Mouse (Mus musculus): Measurements from ENCODE around the gene Faap20. TPM values are rescaled to one million over a fixed set of nuclear protein-coding genes. Genes with fewer than 3 reads are reported as not detected.

The Faap20 gene
- polyA plus RNA-seq, 1 experiment from 2014 or later, result 98.6 TPM

GRCm38 (mm10) chr4:155222552-155222840, 27.1 kb upstream of the Faap20 start, which contains the start of gene Ski:
Gene Ski (minus strand): TSS chr4:155222592.
- 2% methylated on average over 9 of the region's 63 CpGs for WGBS
- Histone ChIP-seq H3K9ac (peak within 1 kb of the TSS; percentile 99), H3K4me3 (peak within 1 kb of the TSS; percentile 96), H3K27ac (peak within 1 kb of the TSS; percentile 92), H3K4me2 (replicated peaks) (peak within 1 kb of the TSS; percentile 100), H3K36me3 (no peaks in the 10 kb centered on the region), H3K9me3 (replicated peaks) (no peaks in the 10 kb centered on the region), H3K27me3 (0 out of 2 replicates have a peak, but pooled peaks cover 3% of the 10 kb centered on the region), H3K4me1 (peaks cover 42% of the 10 kb centered on the region)
- ATAC-seq (ENCODE audit: low FRiP score), result no peak

GRCm38 (mm10) chr4:155222841-155223593, 26.6 kb upstream of the Faap20 start:
- peak; percentile 99 for ATAC-seq (ENCODE audit: low FRiP score)
- Histone ChIP-seq H3K4me1 (peaks cover 37% of the 10 kb centered on the region), H3K9me3 (replicated peaks) (no peaks in the 10 kb centered on the region), H3K27ac (peak overlapping the region; percentile 92), H3K27me3 (0 out of 2 replicates have a peak, but pooled peaks cover 3% of the 10 kb centered on the region), H3K9ac (peak overlapping the region; percentile 73), H3K4me3 (peak overlapping the region; percentile 96), H3K36me3 (no peaks in the 10 kb centered on the region), H3K4me2 (replicated peaks) (peak overlapping the region; percentile 63)
- WGBS, result under 1% methylated on average over 77 of the region's 116 CpGs

GRCm38 (mm10) chr4:155223594-155224528, 25.7 kb upstream of the Faap20 start:
- H3K27ac ChIP-seq, result peak overlapping the region; percentile 92
- peak overlapping the region; percentile 63 for H3K4me2 ChIP-seq (replicated peaks)
- peak overlapping the region; percentile 96 for H3K4me3 ChIP-seq
- H3K4me1 ChIP-seq, result peaks cover 28% of the 10 kb centered on the region
- H3K27me3 ChIP-seq, result 0 out of 2 replicates have a peak, but pooled peaks cover 3% of the 10 kb centered on the region
- H3K9ac ChIP-seq, result peak overlapping the region; percentile 73
- no peak for ATAC-seq (ENCODE audit: low FRiP score)
- no peaks in the 10 kb centered on the region for H3K36me3 ChIP-seq
- 34% methylated on average over 20 of the region's 20 CpGs for WGBS
- no peaks in the 10 kb centered on the region for H3K9me3 ChIP-seq (replicated peaks)

GRCm38 (mm10) chr4:155225918-155226317, 23.7 kb upstream of the Faap20 start:
- Histone ChIP-seq H3K27me3 (0 out of 2 replicates have a peak, but pooled peaks cover 3% of the 10 kb centered on the region), H3K4me1 (peaks cover 9% of the 10 kb centered on the region), H3K36me3 (no peaks in the 10 kb centered on the region), H3K4me2 (replicated peaks) (no peak overlapping the region), H3K9me3 (replicated peaks) (no peaks in the 10 kb centered on the region), H3K27ac (no peak overlapping the region), H3K4me3 (no peak overlapping the region), H3K9ac (0 out of 2 replicates have a peak overlapping the region, but pooled peaks have one; percentile 13)
- WGBS, result 72% methylated on average over 5 of the region's 5 CpGs
- no peak for ATAC-seq (ENCODE audit: low FRiP score)

GRCm38 (mm10) chr4:155227986-155228385, 21.6 kb upstream of the Faap20 start:
- Histone ChIP-seq H3K4me3 (no peak overlapping the region), H3K9me3 (replicated peaks) (no peaks in the 10 kb centered on the region), H3K27me3 (0 out of 2 replicates have a peak, but pooled peaks cover 3% of the 10 kb centered on the region), H3K27ac (no peak overlapping the region), H3K4me2 (replicated peaks) (no peak overlapping the region), H3K9ac (no peak overlapping the region), H3K36me3 (no peaks in the 10 kb centered on the region), H3K4me1 (0 out of 2 replicates have a peak, but pooled peaks cover 3% of the 10 kb centered on the region)
- ATAC-seq (ENCODE audit: low FRiP score), result no peak
- WGBS, result 90% methylated on average over 4 of the region's 4 CpGs

- Histone ChIP-seq H3K4me1 (peaks cover 6% of the 10 kb centered on the region), H3K9me3 (replicated peaks) (no peaks in the 10 kb centered on the region), H3K27me3 (0 out of 2 replicates have a peak, but pooled peaks cover 3% of the 10 kb centered on the region), H3K4me3 (no peak overlapping the region), H3K36me3 (no peaks in the 10 kb centered on the region), H3K27ac (no peak overlapping the region), H3K9ac (no peak overlapping the region), H3K4me2 (replicated peaks) (no peak overlapping the region)
- WGBS, result 80% methylated on average over 5 of the region's 5 CpGs
- ATAC-seq (ENCODE audit: low FRiP score), result no peak
Observed at GRCm38 (mm10) chr4:155228461-155228860, 21.1 kb upstream of the Faap20 start.

GRCm38 (mm10) chr4:155233878-155234277, 15.7 kb upstream of the Faap20 start:
- H3K9ac ChIP-seq, result peak overlapping the region; percentile 48
- no peak overlapping the region for H3K4me3 ChIP-seq
- no peaks in the 10 kb centered on the region for H3K9me3 ChIP-seq (replicated peaks)
- H3K27ac ChIP-seq, result peak overlapping the region; percentile 93
- H3K27me3 ChIP-seq, result no peaks in the 10 kb centered on the region
- peaks cover 34% of the 10 kb centered on the region for H3K4me1 ChIP-seq
- no peak overlapping the region for H3K4me2 ChIP-seq (replicated peaks)
- 0 out of 2 replicates have a peak, but pooled peaks have one; percentile 22 for ATAC-seq (ENCODE audit: low FRiP score)
- H3K36me3 ChIP-seq, result no peaks in the 10 kb centered on the region
- WGBS, result 30% methylated on average over 10 of the region's 10 CpGs

GRCm38 (mm10) chr4:155234371-155235310, 15.0 kb upstream of the Faap20 start:
- H3K27ac ChIP-seq, result peak overlapping the region; percentile 93
- peaks cover 34% of the 10 kb centered on the region for H3K4me1 ChIP-seq
- no peaks in the 10 kb centered on the region for H3K9me3 ChIP-seq (replicated peaks)
- no peak overlapping the region for H3K4me3 ChIP-seq
- peak overlapping the region; percentile 38 for H3K4me2 ChIP-seq (replicated peaks)
- 0 out of 2 replicates have a peak, but pooled peaks have one; percentile 18 for ATAC-seq (ENCODE audit: low FRiP score)
- H3K9ac ChIP-seq, result peak overlapping the region; percentile 59
- H3K27me3 ChIP-seq, result no peaks in the 10 kb centered on the region
- no peaks in the 10 kb centered on the region for H3K36me3 ChIP-seq
- WGBS, result 67% methylated on average over 8 of the region's 8 CpGs

- H3K4me3 ChIP-seq, result no peak overlapping the region
- WGBS, result 22% methylated on average over 18 of the region's 18 CpGs
- ATAC-seq (ENCODE audit: low FRiP score), result peak; percentile 79
- H3K9ac ChIP-seq, result peak overlapping the region; percentile 59
- peak overlapping the region; percentile 38 for H3K4me2 ChIP-seq (replicated peaks)
- peaks cover 34% of the 10 kb centered on the region for H3K4me1 ChIP-seq
- no peaks in the 10 kb centered on the region for H3K9me3 ChIP-seq (replicated peaks)
- no peaks in the 10 kb centered on the region for H3K36me3 ChIP-seq
- H3K27me3 ChIP-seq, result no peaks in the 10 kb centered on the region
- H3K27ac ChIP-seq, result peak overlapping the region; percentile 93
Observed at GRCm38 (mm10) chr4:155235311-155236119, 14.1 kb upstream of the Faap20 start.

GRCm38 (mm10) chr4:155236737-155237385, 12.7 kb upstream of the Faap20 start:
- no peak overlapping the region for H3K4me3 ChIP-seq
- H3K36me3 ChIP-seq, result no peaks in the 10 kb centered on the region
- H3K27ac ChIP-seq, result no peak overlapping the region
- no peak overlapping the region for H3K4me2 ChIP-seq (replicated peaks)
- H3K9me3 ChIP-seq (replicated peaks), result no peaks in the 10 kb centered on the region
- no peak overlapping the region for H3K9ac ChIP-seq
- no peak for ATAC-seq (ENCODE audit: low FRiP score)
- WGBS, result 76% methylated on average over 12 of the region's 12 CpGs
- H3K4me1 ChIP-seq, result peaks cover 32% of the 10 kb centered on the region
- no peaks in the 10 kb centered on the region for H3K27me3 ChIP-seq
